Mouse (Mus musculus): ENCODE measurements around the gene Chad. TPM values are rescaled to one million over a fixed set of nuclear protein-coding genes. Genes with fewer than 3 reads are reported as not detected.

The Chad gene
- total RNA-seq, 1 experiment: not detected

- Histone ChIP-seq H3K27ac (ENCODE audit: insufficient read depth, low read depth, low read length, poor library complexity, severe bottlenecking) (no peak overlapping the region), H3K4me3 (ENCODE audit: insufficient read depth in 1 of 2, low read depth in 1 of 2, low read length in 2 of 2, poor library complexity in 1 of 2, severe bottlenecking in 1 of 2) (peak overlapping the region; percentile 76 to 81), H3K9ac (ENCODE audit: insufficient read depth, low read depth, low read length, poor library complexity, severe bottlenecking) (peak overlapping the region; percentile 82), H3K4me1 (ENCODE audit: control insufficient read depth in 2 of 2, insufficient read depth in 2 of 2, low read length in 2 of 2, poor library complexity in 1 of 2) (peaks cover 0 to 6% of the 10 kb centered on the region in 2 experiments; a peak in 1 of 4 replicates), H3K36me3 (ENCODE audit: control insufficient read depth, insufficient read depth, low read length, poor library complexity, severe bottlenecking) (no peaks in the 10 kb centered on the region), H3K9me3 (ENCODE audit: control insufficient read depth, insufficient read depth, low read depth, low read length) (no peaks in the 10 kb centered on the region)
- TF ChIP-seq ZC3H11A (IDR thresholded peaks at IDR 0.05; ENCODE audit: borderline replicate concordance, low read depth, low read length) (no peak), CHD2 (IDR thresholded peaks at IDR 0.05; ENCODE audit: low read depth, low read length) (no peak), ZNF384 (IDR thresholded peaks at IDR 0.05; ENCODE audit: low read depth, low read length) (no peak), MAFK (IDR thresholded peaks at IDR 0.05; ENCODE audit: insufficient read depth, low read depth, low read length) (no peak), HCFC1 (IDR thresholded peaks at IDR 0.05; ENCODE audit: borderline replicate concordance, insufficient read depth, low read length) (no peak)
- no peak for DNase-seq (ENCODE audit: low read depth, low spot score)
- in situ Hi-C loops (cut with MboI; ENCODE audit: low sequenced_read_pairs in 2 of 2, unreplicated experiment in 2 of 2): no loop called here
Observed at GRCm38 (mm10) chr11:94548041-94548784, 16.6 kb upstream of the Chad start.

DNA sequence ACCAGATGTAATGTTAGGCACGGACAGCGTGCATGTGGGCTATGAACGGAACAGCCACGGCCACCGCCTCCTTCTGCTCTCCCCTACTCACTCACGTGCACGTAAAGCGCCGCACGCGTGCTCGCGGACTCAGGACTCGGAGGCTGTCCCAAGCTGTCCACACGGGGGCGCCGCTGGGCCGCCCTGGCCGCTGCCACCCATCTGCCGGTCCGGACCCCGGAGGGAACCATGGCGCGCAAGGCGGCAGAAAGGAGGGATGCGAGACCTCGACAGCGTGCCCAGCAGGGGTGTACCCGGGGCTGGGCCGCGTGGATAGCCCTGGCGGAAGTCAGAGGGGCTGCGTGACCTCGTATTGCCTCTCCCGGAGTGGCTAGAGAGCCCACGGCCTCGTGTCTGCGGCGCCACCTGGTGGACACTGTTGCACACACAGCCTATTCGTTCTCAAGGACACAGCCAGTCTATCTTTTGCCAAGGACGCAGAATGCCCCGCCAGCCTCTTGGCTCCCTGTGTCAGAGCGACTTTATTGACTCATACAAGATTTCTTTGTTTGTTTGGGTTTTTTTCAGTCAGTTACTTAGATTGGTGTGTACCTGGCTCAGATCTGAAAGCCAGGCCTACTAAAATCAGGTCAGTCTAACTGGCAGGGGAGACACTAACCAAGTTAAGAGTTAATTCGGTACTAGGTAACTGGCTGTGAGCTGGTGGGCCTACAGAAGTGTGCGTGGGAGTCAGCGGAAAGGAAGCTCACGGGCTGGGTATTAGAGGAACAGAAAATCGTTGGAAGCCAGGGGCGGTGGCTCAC is 15.8 kb upstream of the Chad start, which contains the start of gene Rsad1:
Gene Rsad1 (minus strand): TSS at position 368 of the 803 bp plus-strand sequence.
- TF ChIP-seq MAFK (IDR thresholded peaks at IDR 0.05; ENCODE audit: insufficient read depth, low read depth, low read length) (no peak), ZNF384 (IDR thresholded peaks at IDR 0.05; ENCODE audit: low read depth, low read length) (no peak), CHD2 (IDR thresholded peaks at IDR 0.05; ENCODE audit: low read depth, low read length) (no peak), ZC3H11A (IDR thresholded peaks at IDR 0.05; ENCODE audit: borderline replicate concordance, low read depth, low read length) (no peak), HCFC1 (IDR thresholded peaks at IDR 0.05; ENCODE audit: borderline replicate concordance, insufficient read depth, low read length) (no peak)
- no peaks in the 10 kb centered on the region for H3K9me3 ChIP-seq (ENCODE audit: control insufficient read depth, insufficient read depth, low read depth, low read length)
- no peak within 1 kb of the TSS for H3K27ac ChIP-seq (ENCODE audit: insufficient read depth, low read depth, low read length, poor library complexity, severe bottlenecking)
- H3K9ac ChIP-seq (ENCODE audit: insufficient read depth, low read depth, low read length, poor library complexity, severe bottlenecking): peak within 1 kb of the TSS; percentile 82
- in situ Hi-C loops (cut with MboI; ENCODE audit: low sequenced_read_pairs in 2 of 2, unreplicated experiment in 2 of 2): no loop called here
- no peaks in the 10 kb centered on the region for H3K36me3 ChIP-seq (ENCODE audit: control insufficient read depth, insufficient read depth, low read length, poor library complexity, severe bottlenecking)
- H3K4me3 ChIP-seq (ENCODE audit: insufficient read depth in 1 of 2, low read depth in 1 of 2, low read length in 2 of 2, poor library complexity in 1 of 2, severe bottlenecking in 1 of 2): peak within 1 kb of the TSS; percentile 76 to 81
- H3K4me1 ChIP-seq (ENCODE audit: control insufficient read depth in 2 of 2, insufficient read depth in 2 of 2, low read length in 2 of 2, poor library complexity in 1 of 2): peaks cover 0 to 6% of the 10 kb centered on the region in 2 experiments; a peak in 1 of 4 replicates
- peak; percentile 82 for DNase-seq (ENCODE audit: low read depth, low spot score)

GRCm38 (mm10) chr11:94549691-94550441 is 15.0 kb upstream of the Chad start:
- H3K4me1 ChIP-seq (ENCODE audit: control insufficient read depth in 2 of 2, insufficient read depth in 2 of 2, low read length in 2 of 2, poor library complexity in 1 of 2): peaks cover 0 to 6% of the 10 kb centered on the region in 2 experiments; a peak in 1 of 4 replicates
- no peak for DNase-seq (ENCODE audit: low read depth, low spot score)
- no peak overlapping the region for H3K27ac ChIP-seq (ENCODE audit: insufficient read depth, low read depth, low read length, poor library complexity, severe bottlenecking)
- no peak overlapping the region for H3K4me3 ChIP-seq (ENCODE audit: insufficient read depth in 1 of 2, low read depth in 1 of 2, low read length in 2 of 2, poor library complexity in 1 of 2, severe bottlenecking in 1 of 2)
- in situ Hi-C loops (cut with MboI; ENCODE audit: low sequenced_read_pairs in 2 of 2, unreplicated experiment in 2 of 2): no loop called here
- H3K36me3 ChIP-seq (ENCODE audit: control insufficient read depth, insufficient read depth, low read length, poor library complexity, severe bottlenecking): no peaks in the 10 kb centered on the region
- no peaks in the 10 kb centered on the region for H3K9me3 ChIP-seq (ENCODE audit: control insufficient read depth, insufficient read depth, low read depth, low read length)
- no peak for TF ChIP-seq CHD2 (IDR thresholded peaks at IDR 0.05; ENCODE audit: low read depth, low read length)
- TF ChIP-seq ZNF384 (IDR thresholded peaks at IDR 0.05; ENCODE audit: low read depth, low read length): no peak
- no peak for TF ChIP-seq MAFK (IDR thresholded peaks at IDR 0.05; ENCODE audit: insufficient read depth, low read depth, low read length)
- no peak for TF ChIP-seq ZC3H11A (IDR thresholded peaks at IDR 0.05; ENCODE audit: borderline replicate concordance, low read depth, low read length)
- TF ChIP-seq HCFC1 (IDR thresholded peaks at IDR 0.05; ENCODE audit: borderline replicate concordance, insufficient read depth, low read length): no peak
- H3K9ac ChIP-seq (ENCODE audit: insufficient read depth, low read depth, low read length, poor library complexity, severe bottlenecking): peak overlapping the region; percentile 7; the same call in 1 of the 2 replicates

DNA sequence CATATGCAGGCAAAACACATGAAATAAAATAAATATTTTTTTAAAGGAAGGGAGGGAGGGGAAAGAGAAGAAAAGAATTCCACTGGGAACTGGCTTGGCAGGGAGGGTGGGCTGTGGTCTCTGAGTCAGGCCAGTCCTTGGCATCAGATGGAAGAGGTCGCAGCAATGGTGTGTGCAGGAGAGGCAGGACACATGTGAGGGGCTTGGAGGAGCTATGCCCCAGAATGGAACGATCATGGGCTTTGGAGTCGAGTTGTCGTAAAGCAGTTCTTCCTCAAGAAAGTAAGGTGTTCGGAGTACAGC is 14.5 kb upstream of the Chad start:
- Histone ChIP-seq H3K36me3 (ENCODE audit: control insufficient read depth, insufficient read depth, low read length, poor library complexity, severe bottlenecking) (no peaks in the 10 kb centered on the region), H3K4me1 (ENCODE audit: control insufficient read depth in 2 of 2, insufficient read depth in 2 of 2, low read length in 2 of 2, poor library complexity in 1 of 2) (peaks cover 0 to 6% of the 10 kb centered on the region in 2 experiments; a peak in 1 of 4 replicates), H3K9ac (ENCODE audit: insufficient read depth, low read depth, low read length, poor library complexity, severe bottlenecking) (no peak overlapping the region), H3K27ac (ENCODE audit: insufficient read depth, low read depth, low read length, poor library complexity, severe bottlenecking) (no peak overlapping the region), H3K4me3 (ENCODE audit: insufficient read depth in 1 of 2, low read depth in 1 of 2, low read length in 2 of 2, poor library complexity in 1 of 2, severe bottlenecking in 1 of 2) (no peak overlapping the region), H3K9me3 (ENCODE audit: control insufficient read depth, insufficient read depth, low read depth, low read length) (no peaks in the 10 kb centered on the region)
- TF ChIP-seq ZC3H11A (IDR thresholded peaks at IDR 0.05; ENCODE audit: borderline replicate concordance, low read depth, low read length) (no peak), CHD2 (IDR thresholded peaks at IDR 0.05; ENCODE audit: low read depth, low read length) (no peak)
- DNase-seq (ENCODE audit: low read depth, low spot score): no peak
- in situ Hi-C loops (cut with MboI; ENCODE audit: low sequenced_read_pairs in 2 of 2, unreplicated experiment in 2 of 2): no loop called here

Data from ES-E14 (cell line).